Mouse (Mus musculus) forebrain, embryonic 14.5 days (tissue): ENCODE results near the gene Fam117b. TPM values are rescaled to one million over a fixed set of nuclear protein-coding genes. Genes with fewer than 3 reads are reported as not detected.

ENCODE experiments used
- ATAC-seq: fragments of 200-750 bp; cut with Nextera tagmentation; 2 replicates; pipeline ENCODE4 v1.8.0; 2017; ENCODE audit warnings: mild to moderate bottlenecking, moderate library complexity
- DNase-seq: peaks from one replicate; pipeline ENCODE4 v3.0.0-alpha.2; 2015; ENCODE audit warnings: low spot score
- H3K27ac ChIP-seq: fragments of 300-500 bp; sonication (generic); 2 replicates; pipeline ENCODE4 v1.5.1; 2014; ENCODE audit warnings: low read depth, mild to moderate bottlenecking, control low read depth, low read length, moderate library complexity
- H3K27me3 ChIP-seq: fragments of 300-500 bp; sonication (generic); replicated peaks from 2 replicates; pipeline ENCODE4 v1.6.1; 2014; ENCODE audit warnings: low read length, control low read depth, mixed read lengths; ENCODE audit not compliant: control insufficient read depth, insufficient read depth
- H3K36me3 ChIP-seq: fragments of 300-500 bp; sonication (generic); 2 replicates; pipeline ENCODE4 v1.6.1; 2014; ENCODE audit warnings: low read length, control low read depth; ENCODE audit not compliant: control insufficient read depth, insufficient read depth
- H3K4me1 ChIP-seq: fragments of 300-500 bp; sonication (generic); 2 replicates; pipeline ENCODE4 v1.6.1; 2014; ENCODE audit warnings: antibody characterized with exemption, low read length, control low read depth; ENCODE audit not compliant: control insufficient read depth, insufficient read depth
- H3K4me2 ChIP-seq: fragments of 300-500 bp; sonication (generic); 2 replicates; pipeline ENCODE4 v1.6.1; 2014; ENCODE audit warnings: mild to moderate bottlenecking, control low read depth, low read length
- H3K4me3 ChIP-seq: fragments of 300-500 bp; sonication (generic); 2 replicates; pipeline ENCODE4 v1.5.1; 2014; ENCODE audit warnings: low read depth, low read length, control low read depth
- H3K9ac ChIP-seq: fragments of 300-500 bp; sonication (generic); 2 replicates; pipeline ENCODE4 v1.6.1; 2014; ENCODE audit warnings: mild to moderate bottlenecking, low read length, control low read depth, moderate library complexity
- H3K9me3 ChIP-seq: fragments of 300-500 bp; sonication (generic); replicated peaks from 2 replicates; pipeline ENCODE4 v1.6.1; 2016; ENCODE audit warnings: low read length, control low read depth, mixed read lengths; ENCODE audit not compliant: control insufficient read depth
- WGBS: fragments of 180-500 bp; shearing (Covaris S2); extraction: QIAGEN DNeasy Blood & Tissue Kit; methylation state at CpG from one replicate; pipeline ENCODE4 v1.1.7; 2014; 5-methylcytosine and 5-hydroxymethylcytosine counted together
- polyA plus RNA-seq: library from polyadenylated mRNA; unstranded; fragments of >200 nt; fragmentation: Nextera tagmentation; extraction: Ambion mirVana; gene quantifications from 2 replicates; pipeline ENCODE4 v1.2.1, GENCODE M21; 2014

Gene Fam117b
- polyA plus RNA-seq, 1 experiment from 2014 or later = 24.2 TPM

GRCm38 (mm10) chr1:59918075-59918474 lies 5.3 kb downstream of the Fam117b start:
- Histone ChIP-seq H3K27me3 (no peaks in the 10 kb centered on the region), H3K36me3 (no peaks in the 10 kb centered on the region), H3K4me3 (no peak overlapping the region), H3K9ac (no peak overlapping the region), H3K4me1 (peaks cover 18% of the 10 kb centered on the region), H3K9me3 (no peaks in the 10 kb centered on the region), H3K4me2 (no peak overlapping the region), H3K27ac (no peak overlapping the region)
- DNase-seq (no peak), ATAC-seq (no peak)

DNA sequence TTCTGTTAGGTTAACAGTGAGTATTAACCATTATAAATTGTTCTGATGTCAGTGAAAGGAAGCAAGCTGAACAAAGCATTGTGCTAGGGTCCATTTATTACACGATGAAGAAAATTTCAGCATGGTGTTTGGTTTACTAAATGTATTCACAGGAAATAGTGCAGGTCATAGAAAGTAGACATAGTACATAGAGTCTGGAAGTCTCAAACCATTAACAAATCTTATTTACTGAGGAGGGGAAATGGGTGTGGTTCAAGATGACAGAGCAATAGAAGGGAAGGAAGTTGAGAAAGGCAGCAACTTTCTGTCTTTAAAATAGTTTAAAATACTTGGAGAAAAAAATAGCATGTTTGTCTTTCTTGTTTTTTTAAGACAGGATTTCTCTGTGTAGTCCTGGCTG lies 10.4 kb downstream of the Fam117b start:
- Histone ChIP-seq H3K36me3 (no peaks in the 10 kb centered on the region), H3K4me2 (no peak overlapping the region), H3K4me1 (no peaks in the 10 kb centered on the region), H3K9ac (no peak overlapping the region), H3K27me3 (no peaks in the 10 kb centered on the region), H3K4me3 (no peak overlapping the region), H3K27ac (no peak overlapping the region), H3K9me3 (no peaks in the 10 kb centered on the region)
- 80% methylated on average over 1 of the region's 1 CpGs for WGBS
- DNase-seq (no peak), ATAC-seq (no peak)

GRCm38 (mm10) chr1:59923673-59924072 lies 10.9 kb downstream of the Fam117b start:
- Histone ChIP-seq H3K27me3 (no peaks in the 10 kb centered on the region), H3K4me1 (no peaks in the 10 kb centered on the region), H3K9ac (no peak overlapping the region), H3K4me3 (no peak overlapping the region), H3K27ac (no peak overlapping the region), H3K4me2 (no peak overlapping the region), H3K9me3 (no peaks in the 10 kb centered on the region), H3K36me3 (no peaks in the 10 kb centered on the region)
- WGBS = 92% methylated on average over 1 of the region's 1 CpGs
- no peak for DNase-seq
- ATAC-seq = no peak

- WGBS = 85% methylated on average over 2 of the region's 2 CpGs
- no peak overlapping the region for H3K9ac ChIP-seq
- no peak overlapping the region for H3K27ac ChIP-seq
- H3K36me3 ChIP-seq = no peaks in the 10 kb centered on the region
- no peaks in the 10 kb centered on the region for H3K4me1 ChIP-seq
- ATAC-seq = no peak
- no peak overlapping the region for H3K4me2 ChIP-seq
- DNase-seq = no peak
- H3K4me3 ChIP-seq = no peak overlapping the region
- H3K27me3 ChIP-seq = no peaks in the 10 kb centered on the region
- H3K9me3 ChIP-seq = no peaks in the 10 kb centered on the region
Observed at GRCm38 (mm10) chr1:59924411-59924810, 11.6 kb downstream of the Fam117b start.

DNA sequence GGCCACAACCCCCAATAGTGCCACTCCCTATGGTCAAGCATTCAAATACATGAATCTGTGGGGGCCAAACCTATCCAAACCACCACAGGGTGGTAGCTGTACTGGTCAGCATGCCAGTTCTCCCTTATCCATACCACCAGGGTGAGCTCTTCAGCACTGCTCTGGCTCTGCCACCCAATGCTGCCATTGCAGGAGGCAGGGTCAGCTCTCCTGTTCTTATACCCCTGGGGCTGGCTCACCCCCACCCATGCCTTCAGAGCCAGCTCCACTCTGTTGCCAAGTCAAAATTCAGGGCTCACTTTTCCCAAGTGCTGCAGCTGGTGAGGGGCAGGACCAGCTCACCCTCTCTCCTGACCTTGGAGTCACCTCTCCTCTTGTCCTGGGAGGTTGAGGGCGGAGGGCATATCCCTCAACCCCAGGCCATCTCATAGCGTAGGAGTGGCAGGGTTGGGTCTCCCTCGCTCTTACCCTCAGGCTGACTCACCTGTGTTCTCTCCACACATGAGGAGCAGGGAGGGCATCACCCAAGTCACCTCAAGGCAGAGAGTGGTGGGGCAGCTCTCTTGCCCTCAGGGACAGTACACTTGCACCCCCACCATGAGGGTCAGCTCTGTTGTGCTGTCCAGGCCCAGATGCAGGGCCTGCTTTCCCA lies 13.3 kb downstream of the Fam117b start:
- no peak overlapping the region for H3K4me2 ChIP-seq
- H3K4me3 ChIP-seq = no peak overlapping the region
- H3K9ac ChIP-seq = no peak overlapping the region
- H3K27ac ChIP-seq = no peak overlapping the region
- H3K9me3 ChIP-seq = no peaks in the 10 kb centered on the region
- H3K4me1 ChIP-seq = no peaks in the 10 kb centered on the region
- no peaks in the 10 kb centered on the region for H3K36me3 ChIP-seq
- WGBS = 98% methylated on average over 3 of the region's 3 CpGs
- DNase-seq (no peak), ATAC-seq (no peak)
- H3K27me3 ChIP-seq = no peaks in the 10 kb centered on the region

DNA sequence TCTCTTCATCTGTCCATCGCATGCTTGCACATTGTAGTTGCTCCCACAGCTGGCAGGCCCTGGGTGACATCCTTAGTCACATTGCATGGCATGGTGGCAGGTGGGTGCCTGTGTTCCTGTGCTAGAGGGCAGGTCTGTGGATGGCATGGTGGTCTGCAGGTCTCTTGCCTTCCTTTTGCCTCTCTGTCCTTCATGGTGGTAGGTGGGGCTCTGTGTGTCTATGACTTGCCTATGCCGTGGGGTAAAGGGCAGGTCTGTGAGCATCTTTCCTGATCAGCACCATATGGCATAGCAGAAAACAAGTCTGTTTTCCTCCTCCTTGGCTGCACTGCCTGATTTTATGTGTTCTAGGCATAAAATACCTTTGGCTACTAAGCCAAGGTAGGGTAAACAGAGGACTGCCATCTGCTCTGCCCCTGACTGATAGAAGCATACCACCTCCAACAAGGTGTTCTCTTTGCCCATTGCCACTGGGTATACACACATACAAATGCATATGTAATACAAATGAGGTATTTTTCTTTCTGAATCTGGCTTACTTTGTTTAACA lies 14.4 kb downstream of the Fam117b start:
- Histone ChIP-seq H3K4me3 (no peak overlapping the region), H3K9me3 (no peaks in the 10 kb centered on the region), H3K4me2 (no peak overlapping the region), H3K9ac (no peak overlapping the region), H3K36me3 (no peaks in the 10 kb centered on the region), H3K27ac (no peak overlapping the region), H3K27me3 (no peaks in the 10 kb centered on the region), H3K4me1 (no peaks in the 10 kb centered on the region)
- ATAC-seq (no peak), DNase-seq (no peak)
- 78% methylated on average over 2 of the region's 2 CpGs for WGBS

- DNase-seq = no peak
- Histone ChIP-seq H3K9ac (no peak overlapping the region), H3K9me3 (no peaks in the 10 kb centered on the region), H3K4me3 (no peak overlapping the region), H3K36me3 (no peaks in the 10 kb centered on the region), H3K27me3 (no peaks in the 10 kb centered on the region), H3K4me1 (no peaks in the 10 kb centered on the region), H3K27ac (no peak overlapping the region), H3K4me2 (no peak overlapping the region)
- no peak for ATAC-seq
Observed at GRCm38 (mm10) chr1:59930926-59931325, 18.1 kb downstream of the Fam117b start.

- H3K4me2 ChIP-seq = no peak overlapping the region
- no peak overlapping the region for H3K9ac ChIP-seq
- ATAC-seq = no peak
- 61% methylated on average over 2 of the region's 2 CpGs for WGBS
- no peaks in the 10 kb centered on the region for H3K36me3 ChIP-seq
- DNase-seq = no peak
- H3K27ac ChIP-seq = no peak overlapping the region
- no peaks in the 10 kb centered on the region for H3K27me3 ChIP-seq
- H3K4me3 ChIP-seq = no peak overlapping the region
- no peaks in the 10 kb centered on the region for H3K4me1 ChIP-seq
- no peaks in the 10 kb centered on the region for H3K9me3 ChIP-seq
Observed at GRCm38 (mm10) chr1:59932991-59933390, 20.2 kb downstream of the Fam117b start.

GRCm38 (mm10) chr1:59941063-59941462 lies 28.3 kb downstream of the Fam117b start:
- 97% methylated on average over 1 of the region's 1 CpGs for WGBS

More at GRCm38 (mm10) chr1:59941063-59941462, 28.3 kb downstream of the Fam117b start:
- no peaks in the 10 kb centered on the region for H3K4me1 ChIP-seq
- H3K4me3 ChIP-seq = no peak overlapping the region
- no peak overlapping the region for H3K4me2 ChIP-seq
- H3K27me3 ChIP-seq = no peaks in the 10 kb centered on the region
- no peaks in the 10 kb centered on the region for H3K36me3 ChIP-seq
- ATAC-seq (no peak), DNase-seq (no peak)
- no peak overlapping the region for H3K27ac ChIP-seq
- no peaks in the 10 kb centered on the region for H3K9me3 ChIP-seq
- H3K9ac ChIP-seq = no peak overlapping the region
